Mouse (Mus musculus) spleen, adult 2 months (tissue): Measurements from ENCODE around the gene Samd9l. TPM values are rescaled to one million over a fixed set of nuclear protein-coding genes. Genes with fewer than 3 reads are reported as not detected.
"Not testable (repeated sequence)": the region's sequence is repeated elsewhere in the genome, so short reads cannot be mapped to it uniquely, and the experiment has no call there.

Experiments used
- DNase-seq, 2 experiments: peaks; one replicate each; pipeline versions ENCODE4 v3.0.0 to v3.0.0-alpha.2; 2012 to 2021; ENCODE audit warnings: low spot score in 2 of 2, low read depth in 1 of 2
- H3K27ac ChIP-seq: fragments of 200-500 bp; 2 replicates; pipeline ENCODE4 v1.5.1; 2012; ENCODE audit warnings: low read length, inconsistent platforms; ENCODE audit not compliant: insufficient read depth
- H3K27me3 ChIP-seq: fragments of 200-500 bp; 2 replicates; pipeline ENCODE4 v1.6.1; 2012; ENCODE audit warnings: mild to moderate bottlenecking, moderate library complexity, low read length, inconsistent platforms; ENCODE audit not compliant: control insufficient read depth, insufficient read depth
- H3K36me3 ChIP-seq: fragments of 200-500 bp; 2 replicates; pipeline ENCODE4 v1.6.1; 2012; ENCODE audit warnings: mild to moderate bottlenecking, low read length, inconsistent platforms; ENCODE audit not compliant: control insufficient read depth, insufficient read depth
- H3K4me1 ChIP-seq: fragments of 200-500 bp; 2 replicates; pipeline ENCODE4 v1.6.1; 2011; ENCODE audit warnings: inconsistent platforms; ENCODE audit not compliant: control insufficient read depth, insufficient read depth, insufficient read length
- H3K4me3 ChIP-seq: fragments of 200-500 bp; 2 replicates; pipeline ENCODE4 v1.5.1; 2011; ENCODE audit warnings: mild to moderate bottlenecking, inconsistent platforms; ENCODE audit not compliant: insufficient read depth, insufficient read length; ENCODE audit errors: extremely low read depth
- CTCF ChIP-seq: fragments of 200-500 bp; IDR thresholded peaks from 2 replicates; pipeline ENCODE4 v1.5.1; 2011; ENCODE audit warnings: mild to moderate bottlenecking, inconsistent platforms; ENCODE audit not compliant: insufficient read depth, insufficient read length, insufficient replicate concordance; ENCODE audit errors: extremely low read depth
- POLR2A ChIP-seq: fragments of 200-500 bp; IDR thresholded peaks from 2 replicates; pipeline ENCODE4 v1.6.1; 2011; ENCODE audit warnings: low read depth, low read length, inconsistent platforms
- WGBS: fragments of 180-500 bp; shearing (Covaris S2); methylation state at CpG from one replicate; pipeline ENCODE4 v1.1.7; 2018; 5-methylcytosine and 5-hydroxymethylcytosine counted together
- polyA plus RNA-seq: library from polyadenylated mRNA; depleted of rRNA; stranded (reverse); fragments of >200 nt; gene quantifications from 2 replicates; pipeline ENCODE4 v1.2.3, GENCODE M21; 2012

Gene Samd9l
- polyA plus RNA-seq, 1 experiment, result 3.5 TPM

GRCm38 (mm10) chr6:3395921-3396611, 3.3 kb downstream of the Samd9l start:
- not testable (repeated sequence) for H3K36me3 ChIP-seq, H3K4me1 ChIP-seq, H3K27ac ChIP-seq, H3K27me3 ChIP-seq, DNase-seq, H3K4me3 ChIP-seq
- WGBS, result 55% methylated on average over 4 of the region's 4 CpGs

GRCm38 (mm10) chr6:3389995-3390394, 9.4 kb downstream of the Samd9l start:
- Histone ChIP-seq H3K36me3 (no peaks in the 10 kb centered on the region; the same call in 1 of the 2 replicates), H3K27ac (no peak overlapping the region), H3K4me3 (no peak overlapping the region), H3K4me1 (peaks cover 5% of the 10 kb centered on the region; the same call in 1 of the 2 replicates), H3K27me3 (no peaks in the 10 kb centered on the region)
- no peak for DNase-seq
- TF ChIP-seq CTCF, result no peak
- no peak for TF ChIP-seq POLR2A
- 94% methylated on average over 1 of the region's 1 CpGs for WGBS

- DNase-seq, result peak in 1 of 2 experiments; percentile 15
- H3K4me1 ChIP-seq, result peaks cover 5% of the 10 kb centered on the region; the same call in 1 of the 2 replicates
- H3K4me3 ChIP-seq, result no peak overlapping the region
- H3K27ac ChIP-seq, result no peak overlapping the region
- no peaks in the 10 kb centered on the region; the same call in 1 of the 2 replicates for H3K36me3 ChIP-seq
- H3K27me3 ChIP-seq, result no peaks in the 10 kb centered on the region
- TF ChIP-seq CTCF (no peak), POLR2A (no peak)
- 33% methylated on average over 6 of the region's 6 CpGs for WGBS
These were observed 12.8 kb downstream of the Samd9l start for GRCm38 (mm10) chr6:3386565-3386964.

DNA sequence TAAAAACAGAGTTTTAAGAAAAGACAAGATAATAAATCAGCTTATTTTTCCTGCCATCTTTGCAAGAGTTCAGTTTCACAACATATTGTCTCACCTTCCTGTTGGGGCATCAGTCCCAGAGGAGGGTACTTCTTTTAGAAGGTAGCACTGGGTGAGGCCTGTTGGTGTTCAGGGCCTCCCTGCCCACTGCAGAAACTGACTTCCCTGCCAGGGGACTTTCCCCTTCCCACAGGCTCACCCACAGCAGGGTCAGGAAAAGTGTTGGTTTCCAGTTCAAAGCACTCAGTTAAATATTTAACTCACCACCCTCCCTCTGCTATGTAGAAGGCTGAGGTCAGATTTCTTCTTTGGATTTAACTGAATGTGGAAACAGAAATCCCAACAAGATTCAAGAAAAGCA, 14.6 kb downstream of the Samd9l start:
- H3K36me3 ChIP-seq, H3K4me1 ChIP-seq, H3K27ac ChIP-seq, H3K4me3 ChIP-seq, H3K27me3 ChIP-seq, DNase-seq: not testable (repeated sequence)

- WGBS, result 0% methylated on average over 1 of the region's 4 CpGs
- not testable (repeated sequence) for H3K27ac ChIP-seq, H3K36me3 ChIP-seq, H3K4me3 ChIP-seq, DNase-seq, H3K4me1 ChIP-seq, H3K27me3 ChIP-seq
These were observed 15.1 kb downstream of the Samd9l start for GRCm38 (mm10) chr6:3384115-3384791.

DNA sequence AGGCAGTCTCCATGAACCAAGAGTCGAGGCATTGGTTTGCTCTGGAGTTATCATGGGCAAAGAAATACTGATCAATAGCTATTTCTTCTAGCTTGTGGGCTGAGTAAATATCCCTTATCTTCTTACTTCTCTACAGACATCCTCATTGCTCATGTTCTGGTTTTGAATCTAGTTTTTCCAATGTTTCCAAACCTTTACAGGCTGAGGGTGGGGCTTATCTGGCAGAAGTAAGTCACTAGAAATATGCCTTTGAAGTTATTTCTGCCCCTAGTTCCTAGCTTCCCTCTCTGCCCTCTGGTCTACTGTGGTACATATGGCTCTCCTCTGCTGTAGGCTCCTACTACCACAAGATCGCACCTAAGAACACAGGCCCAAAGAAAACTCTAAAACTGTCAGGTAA, 20.2 kb downstream of the Samd9l start:
- DNase-seq, result no peak
- H3K27ac ChIP-seq, result no peak overlapping the region
- 93% methylated on average over 2 of the region's 2 CpGs for WGBS
- H3K4me3 ChIP-seq, result no peak overlapping the region
- no peak for TF ChIP-seq CTCF
- TF ChIP-seq POLR2A, result no peak
- H3K27me3 ChIP-seq, result no peaks in the 10 kb centered on the region
- peaks cover 32% of the 10 kb centered on the region for H3K36me3 ChIP-seq
- no peaks in the 10 kb centered on the region for H3K4me1 ChIP-seq

- H3K27me3 ChIP-seq, result no peaks in the 10 kb centered on the region
- H3K36me3 ChIP-seq, result peaks cover 37% of the 10 kb centered on the region
- 95% methylated on average over 5 of the region's 5 CpGs for WGBS
- TF ChIP-seq CTCF, result no peak
- no peak for TF ChIP-seq POLR2A
- no peak overlapping the region for H3K4me3 ChIP-seq
- H3K4me1 ChIP-seq, result no peaks in the 10 kb centered on the region
- H3K27ac ChIP-seq, result no peak overlapping the region
- no peak for DNase-seq
These were observed 22.7 kb downstream of the Samd9l start for GRCm38 (mm10) chr6:3376687-3377086.
